In the genomic region with DNA sequence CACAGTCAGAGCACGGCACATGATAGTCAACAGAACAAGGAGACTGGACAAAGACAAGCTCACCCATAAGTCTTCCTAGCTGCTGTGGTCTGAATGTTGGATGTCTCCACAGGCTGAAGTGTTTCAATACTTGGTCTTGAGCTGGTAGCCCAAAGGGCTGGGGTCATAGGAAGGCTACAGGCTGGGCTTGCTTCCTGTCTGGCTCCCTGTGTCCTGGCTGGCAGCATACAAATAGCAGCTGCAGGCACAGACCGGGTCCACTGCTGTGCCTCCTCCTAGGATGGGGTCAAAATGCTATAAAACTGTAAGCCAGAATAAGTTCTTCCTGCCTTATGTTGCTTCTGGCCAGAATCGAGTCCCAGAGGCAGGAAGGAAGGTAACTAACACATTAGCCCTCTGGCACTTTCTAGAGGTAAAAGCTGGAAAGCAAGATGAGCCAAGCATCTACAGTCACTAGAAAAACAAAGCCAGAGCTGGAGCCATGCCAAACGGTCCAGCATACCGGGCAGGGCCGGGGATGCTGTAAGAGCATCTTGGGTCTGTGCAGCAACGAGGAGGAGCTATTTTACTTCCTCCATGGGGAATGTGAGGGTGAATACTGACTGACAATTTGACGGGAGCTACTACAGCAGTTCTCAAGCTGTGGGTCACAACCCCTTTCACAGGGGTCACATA, we compare ENCODE assay signal across 18 mouse cellular contexts.
DNase-seq lines count a peak whose midpoint lies in the region; ATAC-seq and TF ChIP-seq lines count a peak whose summit lies in the region.
"Had no signal": no experiment of that assay in that cellular context is flagged by ENCODE, and none has a peak within 500 bp of the region (broad histone marks: within the 10 kb centered on the region; RNA-seq: fewer than 3 reads in every experiment).

No protein-coding gene starts in this region.

- TF ChIP-seq CTCF in midbrain, postnatal 0 days (IDR thresholded peaks at IDR 0.05): no peak

- 23% methylated on average over 8 of the region's 8 CpGs for WGBS in kidney, embryonic 15.5 days
- 58% methylated on average over 8 of the region's 8 CpGs for WGBS in midbrain, postnatal 0 days
- 69% methylated on average over 8 of the region's 8 CpGs for WGBS in midbrain, embryonic 11.5 days
- WGBS in limb, embryonic 12.5 days: 38% methylated on average over 8 of the region's 8 CpGs

- no peak overlapping the region for H3K9ac ChIP-seq in kidney, embryonic 15.5 days
- H3K9ac ChIP-seq in midbrain, postnatal 0 days (replicated peaks; ENCODE audit: low read length, poor library complexity, severe bottlenecking): no peak overlapping the region
- no peak overlapping the region for H3K9ac ChIP-seq in midbrain, embryonic 11.5 days (ENCODE audit: low read length)
- no peak overlapping the region for H3K9ac ChIP-seq in limb, embryonic 12.5 days (replicated peaks)
- H3K9ac ChIP-seq: heart, embryonic 15.5 days; hindbrain, embryonic 13.5 days; liver, embryonic 12.5 days; midbrain, embryonic 13.5 days had no signal

- H3K27ac ChIP-seq in kidney, embryonic 15.5 days: no peak overlapping the region
- H3K27ac ChIP-seq in midbrain, postnatal 0 days (ENCODE audit: low read depth, low read length): no peak overlapping the region
- no peak overlapping the region for H3K27ac ChIP-seq in midbrain, embryonic 11.5 days (ENCODE audit: low read depth, low read length)
- H3K27ac ChIP-seq in limb, embryonic 12.5 days: no peak overlapping the region
- H3K27ac ChIP-seq: heart, embryonic 15.5 days; hindbrain, embryonic 13.5 days; liver, embryonic 12.5 days; midbrain, embryonic 13.5 days had no signal

- H3K4me1 ChIP-seq in kidney, embryonic 15.5 days: peaks cover 14% of the 10 kb centered on the region
- H3K4me1 ChIP-seq in midbrain, postnatal 0 days (ENCODE audit: insufficient read depth, low read length): no peaks in the 10 kb centered on the region
- peaks cover under 1% of the 10 kb centered on the region; the same call in 1 of the 2 replicates for H3K4me1 ChIP-seq in midbrain, embryonic 11.5 days (ENCODE audit: control insufficient read depth, insufficient read depth, low read length)
- peaks cover 16% of the 10 kb centered on the region for H3K4me1 ChIP-seq in limb, embryonic 12.5 days (replicated peaks)
- H3K4me1 ChIP-seq: heart, embryonic 15.5 days; liver, embryonic 12.5 days had no signal

- ATAC-seq in kidney, embryonic 15.5 days (replicated peaks; ENCODE audit: low FRiP score): no peak
- no peak for ATAC-seq in midbrain, postnatal 0 days (ENCODE audit: low FRiP score)
- no peak for ATAC-seq in midbrain, embryonic 11.5 days (ENCODE audit: low FRiP score)
- ATAC-seq in limb, embryonic 12.5 days (ENCODE audit: insufficient number of reproducible peaks, insufficient read depth, low FRiP score, low TSS enrichment, low read depth): 0 out of 2 replicates have a peak, but pooled peaks have one; percentile 20
- ATAC-seq: intestine, postnatal 0 days; liver, embryonic 12.5 days; midbrain, embryonic 13.5 days had no signal

- no peak overlapping the region for H3K4me2 ChIP-seq in kidney, embryonic 15.5 days
- no peak overlapping the region for H3K4me2 ChIP-seq in midbrain, postnatal 0 days (ENCODE audit: low read depth, low read length, poor library complexity, severe bottlenecking)
- H3K4me2 ChIP-seq in midbrain, embryonic 11.5 days: no peak overlapping the region
- H3K4me2 ChIP-seq in limb, embryonic 12.5 days: no peak overlapping the region
- H3K4me2 ChIP-seq: heart, embryonic 15.5 days; hindbrain, embryonic 13.5 days; liver, embryonic 12.5 days; midbrain, embryonic 13.5 days had no signal

- H3K36me3 ChIP-seq in kidney, embryonic 15.5 days: no peaks in the 10 kb centered on the region
- H3K36me3 ChIP-seq in midbrain, postnatal 0 days (ENCODE audit: insufficient read depth, low read length): no peaks in the 10 kb centered on the region
- H3K36me3 ChIP-seq in midbrain, embryonic 11.5 days (ENCODE audit: control insufficient read depth, insufficient read depth, low read length): no peaks in the 10 kb centered on the region
- no peaks in the 10 kb centered on the region for H3K36me3 ChIP-seq in limb, embryonic 12.5 days
- H3K36me3 ChIP-seq: heart, embryonic 15.5 days; hindbrain, embryonic 13.5 days; liver, embryonic 12.5 days; midbrain, embryonic 13.5 days had no signal

- no peak overlapping the region for H3K4me3 ChIP-seq in kidney, embryonic 15.5 days (replicated peaks)
- H3K4me3 ChIP-seq in midbrain, postnatal 0 days (ENCODE audit: low read depth, low read length): no peak overlapping the region
- no peak overlapping the region for H3K4me3 ChIP-seq in midbrain, embryonic 11.5 days (ENCODE audit: low read depth, low read length)
- H3K4me3 ChIP-seq in limb, embryonic 12.5 days (replicated peaks): no peak overlapping the region
- H3K4me3 ChIP-seq: heart, embryonic 15.5 days; hindbrain, embryonic 13.5 days; liver, embryonic 12.5 days; midbrain, embryonic 13.5 days had no signal

- peak; percentile 27 to 61 for DNase-seq in cerebellum, postnatal 14 days
- DNase-seq in cerebellum, postnatal 36 days: no peak
- peak; percentile 75 for DNase-seq in kidney, postnatal 10 days
- DNase-seq in midbrain, postnatal 0 days (ENCODE audit: low spot score): peak; percentile 20
- DNase-seq in midbrain, embryonic 11.5 days (ENCODE audit: low spot score, missing footprints): no peak
- no peak for DNase-seq in retina, postnatal 1 day
- DNase-seq: B cell, adult 2 months; cerebellum, adult 8-10 months; heart, adult 18-20 months; lung, postnatal 36 days; thymus, adult 18-20 months had no signal

- H3K9me3 ChIP-seq in kidney, embryonic 15.5 days (replicated peaks): no peaks in the 10 kb centered on the region
- no peaks in the 10 kb centered on the region for H3K9me3 ChIP-seq in midbrain, postnatal 0 days (ENCODE audit: low read length)
- H3K9me3 ChIP-seq in midbrain, embryonic 11.5 days (ENCODE audit: control insufficient read depth, low read length): no peaks in the 10 kb centered on the region
- H3K9me3 ChIP-seq in limb, embryonic 12.5 days: no peaks in the 10 kb centered on the region
- H3K9me3 ChIP-seq: heart, embryonic 15.5 days; hindbrain, embryonic 13.5 days; liver, embryonic 12.5 days; midbrain, embryonic 13.5 days had no signal

- H3K27me3 ChIP-seq in kidney, embryonic 15.5 days: peaks cover 18% of the 10 kb centered on the region; the same call in 1 of the 2 replicates
- H3K27me3 ChIP-seq in midbrain, postnatal 0 days (ENCODE audit: insufficient read depth, low read length): no peaks in the 10 kb centered on the region
- H3K27me3 ChIP-seq in midbrain, embryonic 11.5 days (ENCODE audit: control insufficient read depth, insufficient read depth, low read length): no peaks in the 10 kb centered on the region
- H3K27me3 ChIP-seq in limb, embryonic 12.5 days: 0 out of 2 replicates have a peak, but pooled peaks cover 6% of the 10 kb centered on the region

Comparison
In these comparisons a context has a peak if more than half of its experiments do, and no peak if none do; other contexts are left out.
1. DNase-seq: peak in cerebellum, postnatal 14 days (2 of 2), kidney, postnatal 10 days (single experiment) and midbrain, postnatal 0 days (single experiment); none in cerebellum, postnatal 36 days (0 of 2), midbrain, embryonic 11.5 days (single experiment) and retina, postnatal 1 day (single experiment).